In genomic region chr11:72996346-72996745, GRCm38 (mm10) we compare ENCODE assay signal across 16 mouse cellular contexts. TPM values are rescaled to one million over a fixed set of nuclear protein-coding genes. Genes with fewer than 3 reads are reported as not detected.
"Had no signal": no experiment of that assay in that cellular context is flagged by ENCODE, and none has a peak within 500 bp of the region (broad histone marks: within the 10 kb centered on the region; RNA-seq: fewer than 3 reads in every experiment).

No protein-coding gene starts in this region.

- H3K27ac ChIP-seq: liver, embryonic 13.5 days; liver, embryonic 15.5 days; macrophage; midbrain, embryonic 13.5 days; midbrain, embryonic 15.5 days; neural tube, embryonic 12.5 days; stomach, embryonic 15.5 days; stomach, postnatal 0 days had no signal

- ATAC-seq: liver, postnatal 0 days; midbrain, embryonic 13.5 days; midbrain, embryonic 15.5 days had no signal

- H3K36me3 ChIP-seq: liver, embryonic 13.5 days; liver, embryonic 15.5 days; midbrain, embryonic 13.5 days; midbrain, embryonic 15.5 days; neural tube, embryonic 12.5 days; stomach, embryonic 15.5 days had no signal

- H3K4me2 ChIP-seq: liver, embryonic 11.5 days; liver, embryonic 13.5 days; liver, embryonic 15.5 days; midbrain, embryonic 11.5 days; midbrain, embryonic 13.5 days; midbrain, embryonic 15.5 days; neural tube, embryonic 12.5 days; stomach, embryonic 15.5 days had no signal

- H3K9me3 ChIP-seq: liver, embryonic 13.5 days; liver, embryonic 15.5 days; midbrain, embryonic 13.5 days; midbrain, embryonic 15.5 days; neural tube, embryonic 12.5 days; stomach, embryonic 15.5 days had no signal

- DNase-seq: liver, embryonic 13.5 days; liver, postnatal 0 days; lung, adult 2 months; lung, postnatal 10 days; right cerebral cortex, postnatal 14 days; thymus, adult 2 months; thymus, postnatal 36 days had no signal

- H3K27me3 ChIP-seq: liver, embryonic 13.5 days; midbrain, embryonic 13.5 days; midbrain, embryonic 15.5 days; neural tube, embryonic 12.5 days; stomach, embryonic 15.5 days had no signal

- H3K9ac ChIP-seq: liver, embryonic 13.5 days; liver, embryonic 15.5 days; liver, postnatal 0 days; midbrain, embryonic 13.5 days; midbrain, embryonic 15.5 days; neural tube, embryonic 12.5 days; stomach, embryonic 15.5 days had no signal

- H3K4me1 ChIP-seq: midbrain, embryonic 13.5 days; midbrain, embryonic 15.5 days; neural tube, embryonic 12.5 days had no signal

- H3K4me3 ChIP-seq: liver, embryonic 13.5 days; liver, embryonic 15.5 days; midbrain, embryonic 13.5 days; midbrain, embryonic 15.5 days; neural tube, embryonic 12.5 days; stomach, embryonic 15.5 days had no signal

RNA-seq across cellular contexts. Expression of gene Camkk1, which starts 22.5 kb away (rescaled TPM):
- polyA plus RNA-seq: macrophage had no signal
